Mouse (Mus musculus) G1E (cell line): ENCODE data around the gene Cilp. TPM values are rescaled to one million over a fixed set of nuclear protein-coding genes. Genes with fewer than 3 reads are reported as not detected.

Source experiments
- ATAC-seq: 2 replicates; pipeline ENCODE4 v1.8.0; 2016; ENCODE audit warnings: mild to moderate bottlenecking; ENCODE audit not compliant: insufficient number of reproducible peaks, poor library complexity, low FRiP score, severe bottlenecking; ENCODE audit errors: extremely low read depth
- DNase-seq: peaks from one replicate; pipeline ENCODE4 v3.0.0; 2012; ENCODE audit warnings: low spot score
- H3K27me3 ChIP-seq: 2 replicates; pipeline ENCODE4 v1.6.1; 2012; ENCODE audit warnings: mild to moderate bottlenecking, low read length, inconsistent platforms; ENCODE audit not compliant: insufficient read depth
- H3K36me3 ChIP-seq: replicated peaks from 2 replicates; pipeline ENCODE3; 2012; ENCODE audit warnings: mild to moderate bottlenecking, inconsistent platforms
- H3K4me1 ChIP-seq: 2 replicates; pipeline ENCODE4 v1.6.1; 2012; ENCODE audit warnings: low read depth, low read length, inconsistent platforms, mixed read lengths; ENCODE audit not compliant: insufficient read depth
- H3K4me3 ChIP-seq: 2 replicates; pipeline ENCODE4 v1.5.1; 2012; ENCODE audit warnings: low read depth, mild to moderate bottlenecking, inconsistent platforms, low read length, moderate library complexity, mixed read lengths
- H3K9me3 ChIP-seq: replicated peaks from 2 replicates; pipeline ENCODE4 v1.6.1; 2012; ENCODE audit warnings: inconsistent platforms
- CTCF ChIP-seq: IDR thresholded peaks from 2 replicates; pipeline ENCODE4 v1.5.1; 2012; ENCODE audit warnings: low read depth, low read length, inconsistent platforms, mixed read lengths
- GATA1 ChIP-seq: IDR thresholded peaks from 2 replicates; pipeline ENCODE4 v1.6.1; 2012; ENCODE audit warnings: borderline replicate concordance, low read length, inconsistent platforms, mixed read lengths
- GATA2 ChIP-seq: IDR thresholded peaks from 2 replicates; pipeline ENCODE4 v1.6.1; 2012; ENCODE audit warnings: low read depth, low read length, inconsistent platforms, borderline replicate concordance
- POLR2AphosphoS5 ChIP-seq: IDR thresholded peaks from 2 replicates; pipeline ENCODE4 v1.6.1; 2012; ENCODE audit warnings: low read depth, low read length, inconsistent platforms; ENCODE audit not compliant: insufficient replicate concordance
- TAL1 ChIP-seq: conservative IDR thresholded peaks from 2 replicates; pipeline ENCODE4 v1.6.1; 2012; ENCODE audit warnings: low read depth, low read length, inconsistent platforms, mixed read lengths
- polyA plus RNA-seq: library from polyadenylated mRNA; stranded (reverse); fragments of >175 nt; gene quantifications from 2 replicates; pipeline ENCODE4 v1.2.3, GENCODE M21; 2012
- total RNA-seq, 2 experiments: library from RNA; stranded (forward) in 1 of 2; stranded (reverse) in 1 of 2; fragments of 200-1000 nt in 1 of 2; fragments of >200 nt in 1 of 2; fragmentation: Nextera tagmentation in 1 of 2; gene quantifications; 2 replicates each; pipeline ENCODE4 v1.2.3; 2014 to 2017

The Cilp gene
- total and polyA plus RNA-seq, 3 experiments, result under 0.01 TPM; not detected in 2

GRCm38 (mm10) chr9:65225795-65226194 lies 39.2 kb upstream of the Cilp start:
- no peak for DNase-seq
- H3K4me3 ChIP-seq, result no peak overlapping the region
- no peaks in the 10 kb centered on the region for H3K9me3 ChIP-seq
- H3K27me3 ChIP-seq, result no peaks in the 10 kb centered on the region
- no peak for ATAC-seq
- peaks cover 86% of the 10 kb centered on the region for H3K36me3 ChIP-seq
- TF ChIP-seq CTCF, result peak; percentile 66
- no peak for TF ChIP-seq GATA1
- peaks cover 32% of the 10 kb centered on the region for H3K4me1 ChIP-seq

- ATAC-seq (no peak), DNase-seq (no peak)
- no peaks in the 10 kb centered on the region for H3K9me3 ChIP-seq
- TF ChIP-seq TAL1 (no peak), CTCF (no peak), GATA2 (no peak), GATA1 (no peak), POLR2AphosphoS5 (no peak)
- peaks cover 92% of the 10 kb centered on the region for H3K36me3 ChIP-seq
- H3K4me3 ChIP-seq, result no peak overlapping the region
- no peaks in the 10 kb centered on the region for H3K27me3 ChIP-seq
- peaks cover 16% of the 10 kb centered on the region for H3K4me1 ChIP-seq
Observed at GRCm38 (mm10) chr9:65230250-65230649, 34.7 kb upstream of the Cilp start.

- TF ChIP-seq GATA1, result no peak
- no peak for TF ChIP-seq TAL1
- no peak for TF ChIP-seq POLR2AphosphoS5
- no peak for TF ChIP-seq CTCF
- no peak for TF ChIP-seq GATA2
- Histone ChIP-seq H3K9me3 (no peaks in the 10 kb centered on the region), H3K4me1 (peaks cover 11% of the 10 kb centered on the region), H3K4me3 (no peak overlapping the region), H3K27me3 (no peaks in the 10 kb centered on the region), H3K36me3 (peaks cover 92% of the 10 kb centered on the region)
- no peak for ATAC-seq
- DNase-seq, result no peak
Observed at GRCm38 (mm10) chr9:65231284-65231683, 33.7 kb upstream of the Cilp start.

GRCm38 (mm10) chr9:65233243-65233985 lies 31.6 kb upstream of the Cilp start:
- TF ChIP-seq GATA2 (no peak), TAL1 (no peak), CTCF (no peak), GATA1 (no peak), POLR2AphosphoS5 (no peak)
- Histone ChIP-seq H3K4me3 (no peak overlapping the region), H3K9me3 (no peaks in the 10 kb centered on the region), H3K36me3 (peaks cover 96% of the 10 kb centered on the region), H3K27me3 (no peaks in the 10 kb centered on the region), H3K4me1 (peaks cover 11% of the 10 kb centered on the region)
- DNase-seq (no peak), ATAC-seq (no peak)

GRCm38 (mm10) chr9:65234734-65235133 lies 30.2 kb upstream of the Cilp start:
- TF ChIP-seq TAL1 (no peak), GATA2 (no peak), GATA1 (no peak)
- Histone ChIP-seq H3K4me1 (peaks cover 11% of the 10 kb centered on the region), H3K4me3 (no peak overlapping the region), H3K9me3 (no peaks in the 10 kb centered on the region), H3K36me3 (peaks cover 95% of the 10 kb centered on the region), H3K27me3 (no peaks in the 10 kb centered on the region)
- ATAC-seq, result no peak
- DNase-seq, result no peak

- no peak for ATAC-seq
- TF ChIP-seq GATA2 (no peak), POLR2AphosphoS5 (no peak), CTCF (no peak), TAL1 (no peak), GATA1 (no peak)
- Histone ChIP-seq H3K4me1 (peaks cover 11% of the 10 kb centered on the region), H3K9me3 (no peaks in the 10 kb centered on the region), H3K27me3 (no peaks in the 10 kb centered on the region), H3K36me3 (peaks cover 90% of the 10 kb centered on the region), H3K4me3 (no peak overlapping the region)
- DNase-seq, result no peak
Observed at GRCm38 (mm10) chr9:65235601-65236000, 29.4 kb upstream of the Cilp start.

GRCm38 (mm10) chr9:65237616-65238015 lies 27.4 kb upstream of the Cilp start:
- DNase-seq (no peak), ATAC-seq (no peak)
- H3K9me3 ChIP-seq, result no peaks in the 10 kb centered on the region
- H3K4me3 ChIP-seq, result no peak overlapping the region
- TF ChIP-seq GATA2, result no peak
- TF ChIP-seq POLR2AphosphoS5, result no peak
- TF ChIP-seq GATA1, result no peak
- no peak for TF ChIP-seq TAL1
- TF ChIP-seq CTCF, result no peak
- H3K4me1 ChIP-seq, result peaks cover 5% of the 10 kb centered on the region
- H3K36me3 ChIP-seq, result peaks cover 70% of the 10 kb centered on the region
- H3K27me3 ChIP-seq, result peaks cover 12% of the 10 kb centered on the region
